Mouse (Mus musculus) gastrocnemius, adult 2 months (tissue): ENCODE results near the gene Jag2. TPM values are rescaled to one million over a fixed set of nuclear protein-coding genes. Genes with fewer than 3 reads are reported as not detected.

Source experiments
- DNase-seq: peaks from one replicate; pipeline ENCODE4 v3.0.0; 2022
- H3K27ac ChIP-seq: fragments of 200-600 bp; 2 replicates; pipeline ENCODE4 v1.8.1; 2022; ENCODE audit warnings: mild to moderate bottlenecking
- H3K4me3 ChIP-seq: fragments of 200-600 bp; 2 replicates; pipeline ENCODE4 v1.8.1; 2022; ENCODE audit warnings: mild to moderate bottlenecking, moderate library complexity
- CTCF ChIP-seq: fragments of 200-600 bp; IDR thresholded peaks from 2 replicates; pipeline ENCODE4 v1.8.1; 2022; ENCODE audit warnings: antibody characterized with exemption, mild to moderate bottlenecking, moderate library complexity
- intact Hi-C: fragments of 180-260 bp; cut with DNase I; formaldehyde crosslinking; loops from one replicate; pipeline ENCODE4 v1.15.1; 2025
- long read RNA-seq, 2 experiments: library from polyadenylated mRNA; stranded (forward); transcript quantifications; one replicate each; pipeline ENCODE4 v2.0.0; 2021
- total RNA-seq, 2 experiments: library from RNA; stranded (reverse); gene quantifications; 2 replicates each; pipeline ENCODE4 v1.2.3; 2021

Gene Jag2
- total RNA-seq = 10 to 100 TPM; 20.3 to 30.2 TPM
- long read RNA-seq, experiment 1, full-length matches to known transcripts = 4 of 23 reads
- long read RNA-seq, experiment 1, partial matches to known transcripts = 6 of 23 reads
- long read RNA-seq, experiment 1, other reads (novel, unspliced or antisense) = 13 of 23 reads
- long read RNA-seq, experiment 2, full-length matches to known transcripts = 3 of 21 reads
- long read RNA-seq, experiment 2, partial matches to known transcripts = 3 of 21 reads
- long read RNA-seq, experiment 2, other reads (novel, unspliced or antisense) = 15 of 21 reads

- H3K27ac ChIP-seq = peak within 1 kb of the TSS; percentile 92
- intact Hi-C loops = no loop called here
- peak; percentile 91 for DNase-seq
- peak; percentile 63 for TF ChIP-seq CTCF
- peak within 1 kb of the TSS; percentile 84 for H3K4me3 ChIP-seq
Measured at GRCm38 (mm10) chr12:112929562-112930352, at the start of gene Jag2. Jag2 (minus strand) TSS chr12:112929776.

DNA sequence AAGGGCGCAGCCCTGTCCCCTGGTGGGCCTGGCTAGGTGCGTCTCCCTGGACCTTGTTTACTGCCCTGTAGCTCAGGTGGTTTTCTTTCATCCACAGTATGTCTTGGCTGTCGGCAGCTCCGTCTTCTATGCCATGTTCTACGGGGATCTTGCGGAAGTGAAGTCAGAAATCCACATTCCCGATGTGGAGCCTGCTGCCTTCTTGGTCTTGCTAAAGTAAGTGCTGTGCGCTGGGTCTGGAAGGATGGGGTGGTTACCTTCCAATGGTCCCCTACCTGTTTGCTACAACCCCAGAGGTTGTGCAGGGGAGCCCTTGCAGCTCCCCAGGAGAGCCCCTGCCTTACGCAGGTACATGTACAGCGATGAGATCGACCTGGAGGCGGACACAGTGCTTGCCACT is 47.6 kb upstream of the Jag2 start:
- peak overlapping the region; percentile 97 for H3K27ac ChIP-seq
- no peak for DNase-seq
- no peak for TF ChIP-seq CTCF
- intact Hi-C loops = no loop called here
- peak overlapping the region; percentile 93 for H3K4me3 ChIP-seq

GRCm38 (mm10) chr12:112976371-112977073 is 46.9 kb upstream of the Jag2 start, which contains the start of gene Btbd6:
Btbd6 (plus strand) TSS chr12:112976482.
- peak; percentile 94 for DNase-seq
- Histone ChIP-seq H3K4me3 (peak within 1 kb of the TSS; percentile 93), H3K27ac (peak within 1 kb of the TSS; percentile 97)
- peak; percentile 69 for TF ChIP-seq CTCF
- intact Hi-C loops = no loop called here

DNA sequence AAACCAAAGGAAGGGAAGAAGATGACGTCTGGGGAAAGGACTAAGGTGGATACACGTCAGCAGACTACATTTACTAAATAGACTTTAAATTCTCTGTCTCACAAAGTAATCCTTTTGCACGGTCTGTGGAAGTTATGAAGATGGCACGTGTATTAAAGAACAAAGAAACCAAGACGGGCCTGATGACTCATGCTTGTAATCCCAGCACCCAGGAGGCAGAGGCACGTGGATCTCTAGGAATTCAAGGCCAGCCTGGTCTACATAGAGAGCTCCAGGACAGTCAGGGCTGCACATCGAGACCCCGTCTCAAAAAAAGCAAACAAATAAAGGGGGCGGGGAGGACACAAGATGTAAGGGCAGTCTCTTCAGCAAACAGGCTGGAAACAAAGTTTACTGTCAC is 45.2 kb upstream of the Jag2 start:
- Histone ChIP-seq H3K4me3 (no peak overlapping the region), H3K27ac (no peak overlapping the region)
- DNase-seq = no peak
- no peak for TF ChIP-seq CTCF
- intact Hi-C loops = no loop called here

GRCm38 (mm10) chr12:112969616-112970015 is 40.0 kb upstream of the Jag2 start:
- no peak overlapping the region for H3K4me3 ChIP-seq
- no peak overlapping the region for H3K27ac ChIP-seq
- DNase-seq = no peak
- no peak for TF ChIP-seq CTCF
- intact Hi-C loops = no loop called here

DNA sequence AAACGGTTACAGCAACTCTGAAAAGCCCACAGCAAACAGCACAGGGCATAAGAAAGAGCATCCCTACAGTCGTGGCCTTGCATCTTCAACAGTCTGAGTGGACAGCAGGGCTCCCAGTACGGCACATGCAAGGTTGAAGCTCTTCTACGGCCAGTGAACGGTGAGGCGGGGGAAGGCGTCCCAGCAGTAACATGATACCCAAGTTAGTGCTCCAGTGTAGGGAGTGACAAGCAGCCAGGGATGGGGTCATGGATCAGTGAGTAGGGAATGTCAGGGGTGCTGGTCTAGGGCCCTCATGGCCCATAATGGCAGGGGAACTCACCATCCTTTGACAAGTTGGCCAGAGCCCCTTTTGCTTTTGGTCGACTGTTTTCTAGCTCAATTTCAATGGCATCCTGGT is 39.4 kb upstream of the Jag2 start:
- intact Hi-C loops = no loop called here

DNA sequence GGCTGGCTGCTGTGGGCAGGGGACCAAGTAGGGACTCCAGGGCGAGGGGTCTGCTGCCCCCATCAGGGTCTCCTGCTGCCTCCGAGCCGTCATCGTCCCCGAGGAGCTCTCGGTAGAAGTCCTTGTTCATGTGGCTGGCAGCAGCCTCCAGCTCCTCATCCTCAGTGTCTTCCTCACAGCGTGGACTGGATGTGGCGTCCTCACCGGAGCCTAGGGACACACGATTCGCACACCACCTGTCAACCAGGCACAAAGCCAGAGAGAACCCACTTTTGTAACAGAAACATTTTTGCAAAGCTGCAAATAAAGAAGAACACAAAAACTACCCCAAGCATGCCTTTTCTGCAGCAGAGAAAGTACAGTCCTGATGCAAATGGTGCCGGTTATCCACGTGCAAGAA is 36.2 kb upstream of the Jag2 start:
- no peak for DNase-seq
- intact Hi-C loops = no loop called here
- no peak overlapping the region for H3K27ac ChIP-seq
- no peak overlapping the region for H3K4me3 ChIP-seq
- TF ChIP-seq CTCF = no peak

More for the DNA sequence above, 39.4 kb upstream of the Jag2 start:
- Histone ChIP-seq H3K27ac (no peak overlapping the region), H3K4me3 (no peak overlapping the region)
- TF ChIP-seq CTCF = no peak
- no peak for DNase-seq

DNA sequence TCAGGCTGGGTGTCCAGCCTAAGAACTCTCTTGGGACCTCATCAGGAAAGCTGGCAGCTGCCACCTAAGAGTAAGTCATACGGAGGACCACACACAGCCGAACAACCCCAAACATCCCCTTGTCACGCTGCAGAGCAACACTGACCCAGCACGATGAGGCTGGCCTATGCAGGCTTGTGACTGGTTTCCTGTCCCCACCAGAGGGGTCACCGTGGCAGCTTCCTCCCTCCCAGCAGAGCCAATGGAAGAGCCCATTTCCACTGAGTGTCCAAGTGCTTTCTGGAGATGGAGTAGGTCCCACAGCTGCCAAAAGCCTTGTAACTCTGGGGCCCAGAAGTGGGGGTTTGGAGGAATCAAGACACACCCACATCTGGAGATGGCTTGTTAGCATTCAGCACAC is 32.3 kb upstream of the Jag2 start:
- Histone ChIP-seq H3K4me3 (peak overlapping the region; percentile 21), H3K27ac (peak overlapping the region; percentile 85)
- DNase-seq = no peak
- intact Hi-C loops = no loop called here
- TF ChIP-seq CTCF = no peak

- peak; percentile 89 for DNase-seq
Measured at GRCm38 (mm10) chr12:112961428-112961827, 31.9 kb upstream of the Jag2 start.

GRCm38 (mm10) chr12:112959421-112959820 is 29.8 kb upstream of the Jag2 start:
- H3K27ac ChIP-seq = no peak overlapping the region
- no peak for DNase-seq
- intact Hi-C loops = loop anchor here (5.0 kb wide), 2 partner anchors 82 to 118 kb away; no protein-coding TSS in a partner anchor
- TF ChIP-seq CTCF = no peak
- H3K4me3 ChIP-seq = no peak overlapping the region

More at GRCm38 (mm10) chr12:112961428-112961827, 31.9 kb upstream of the Jag2 start:
- no peak for TF ChIP-seq CTCF
- H3K4me3 ChIP-seq = no peak overlapping the region; the same call in 1 of the 2 replicates
- intact Hi-C loops = no loop called here
- peak overlapping the region; percentile 85 for H3K27ac ChIP-seq

DNA sequence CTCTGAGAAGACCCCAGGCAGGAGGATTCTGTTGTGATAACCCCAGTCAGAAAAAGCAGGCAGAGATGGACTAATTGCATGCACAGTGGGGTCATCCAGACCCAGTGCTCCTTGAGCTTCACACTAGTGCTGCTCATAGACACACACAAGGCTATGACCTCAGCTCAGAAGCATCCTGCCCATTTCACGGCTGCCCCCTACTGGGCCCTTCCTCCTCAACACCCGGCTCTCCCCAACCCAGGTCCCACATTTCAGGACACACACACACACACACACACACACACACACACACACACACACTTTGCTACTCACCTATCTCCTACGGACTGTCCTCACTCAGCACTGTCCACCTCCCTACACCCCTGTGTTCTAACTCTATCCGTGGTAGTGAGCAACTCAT is 28.7 kb upstream of the Jag2 start:
- Histone ChIP-seq H3K4me3 (no peak overlapping the region), H3K27ac (peak overlapping the region; percentile 35; the same call in 1 of the 2 replicates)
- peak; percentile 71 for DNase-seq
- intact Hi-C loops = loop anchor here (5.0 kb wide), 2 partner anchors 81 to 119 kb away; no protein-coding TSS in a partner anchor
- TF ChIP-seq CTCF = peak; percentile 59

- H3K4me3 ChIP-seq = no peak overlapping the region
- peak overlapping the region; percentile 46; the same call in 1 of the 2 replicates for H3K27ac ChIP-seq
- peak; percentile 78 for DNase-seq
- intact Hi-C loops = loop anchor here (5.0 kb wide), 2 partner anchors 78 to 122 kb away; no protein-coding TSS in a partner anchor
- peak; percentile 93 for TF ChIP-seq CTCF
Measured at GRCm38 (mm10) chr12:112955800-112956199, 26.2 kb upstream of the Jag2 start.
